Comparison of ENCODE assay signal across 15 mouse cellular contexts in the genomic region with DNA sequence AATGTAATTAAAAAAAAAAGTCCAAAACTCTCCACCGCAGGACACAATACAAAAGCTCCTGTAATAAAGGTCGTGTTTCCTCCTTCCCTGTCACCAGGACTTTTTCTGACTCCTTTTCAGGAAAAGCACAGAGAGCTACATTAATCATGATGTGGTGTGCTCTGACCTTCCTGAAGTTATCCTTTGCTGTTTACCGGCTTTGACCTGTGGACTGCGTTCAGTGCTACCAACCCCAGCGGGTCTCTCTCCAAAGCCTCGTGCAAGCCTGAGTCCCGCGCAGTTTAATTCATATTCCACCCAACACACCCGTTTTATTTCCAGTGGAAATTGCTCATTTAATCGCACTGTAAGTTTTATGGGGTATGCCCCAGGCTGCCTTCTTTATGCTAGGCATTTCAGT. TPM values are rescaled to one million over a fixed set of nuclear protein-coding genes. Genes with fewer than 3 reads are reported as not detected.
DNase-seq lines count a peak whose midpoint lies in the region; ATAC-seq and TF ChIP-seq lines count a peak whose summit lies in the region.
"Had no signal": no experiment of that assay in that cellular context is flagged by ENCODE, and none has a peak within 500 bp of the region (broad histone marks: within the 10 kb centered on the region; RNA-seq: fewer than 3 reads in every experiment).

No protein-coding gene starts in this region.

- TF ChIP-seq EP300 in ES-Bruce4 (IDR thresholded peaks at IDR 0.05; ENCODE audit: insufficient read depth, low read depth, low read length): no peak

- ATAC-seq in kidney, embryonic 15.5 days (replicated peaks; ENCODE audit: low FRiP score): no peak
- ATAC-seq in limb, embryonic 12.5 days (ENCODE audit: insufficient number of reproducible peaks, insufficient read depth, low FRiP score, low TSS enrichment, low read depth): 0 out of 2 replicates have a peak, but pooled peaks have one; percentile 12
- no peak for ATAC-seq in intestine, postnatal 0 days
- ATAC-seq: forebrain, embryonic 14.5 days; hindbrain, embryonic 16.5 days; midbrain, embryonic 13.5 days had no signal

- H3K4me3 ChIP-seq in ES-Bruce4 (ENCODE audit: low read depth, low read length): no peak overlapping the region
- no peak overlapping the region for H3K4me3 ChIP-seq in kidney, embryonic 15.5 days (replicated peaks)
- peak overlapping the region; percentile 6; the same call in 1 of the 2 replicates for H3K4me3 ChIP-seq in limb, embryonic 12.5 days (replicated peaks)
- no peak overlapping the region for H3K4me3 ChIP-seq in intestine, postnatal 0 days (ENCODE audit: low read depth, low read length)
- H3K4me3 ChIP-seq: midbrain, embryonic 13.5 days had no signal

- H3K27ac ChIP-seq in ES-Bruce4 (ENCODE audit: insufficient read depth, low read length): no peak overlapping the region
- H3K27ac ChIP-seq in kidney, embryonic 15.5 days: peak overlapping the region; percentile 70
- H3K27ac ChIP-seq in limb, embryonic 12.5 days: peak overlapping the region; percentile 76
- no peak overlapping the region for H3K27ac ChIP-seq in intestine, postnatal 0 days (ENCODE audit: low read depth, low read length)
- H3K27ac ChIP-seq: liver, embryonic 14.5 days; midbrain, embryonic 13.5 days had no signal

- H3K27me3 ChIP-seq in ES-Bruce4 (ENCODE audit: control insufficient read depth, insufficient read depth, low read length, poor library complexity, severe bottlenecking): no peaks in the 10 kb centered on the region
- no peaks in the 10 kb centered on the region; the same call in 1 of the 2 replicates for H3K27me3 ChIP-seq in kidney, embryonic 15.5 days
- 0 out of 2 replicates have a peak, but pooled peaks cover 6% of the 10 kb centered on the region for H3K27me3 ChIP-seq in limb, embryonic 12.5 days
- no peaks in the 10 kb centered on the region for H3K27me3 ChIP-seq in intestine, postnatal 0 days (replicated peaks; ENCODE audit: control insufficient read depth, insufficient read depth, low read length)

- TF ChIP-seq CTCF in ES-Bruce4 (IDR thresholded peaks at IDR 0.05; ENCODE audit: low read depth, low read length): no peak
- no peak for TF ChIP-seq CTCF in intestine, postnatal 0 days (IDR thresholded peaks at IDR 0.05; ENCODE audit: low read depth)

- H3K36me3 ChIP-seq in ES-Bruce4 (ENCODE audit: control insufficient read depth, insufficient read depth, low read length, poor library complexity, severe bottlenecking): no peaks in the 10 kb centered on the region
- H3K36me3 ChIP-seq in kidney, embryonic 15.5 days: no peaks in the 10 kb centered on the region
- H3K36me3 ChIP-seq in limb, embryonic 12.5 days: no peaks in the 10 kb centered on the region
- H3K36me3 ChIP-seq in intestine, postnatal 0 days (ENCODE audit: control insufficient read depth, insufficient read depth): no peaks in the 10 kb centered on the region
- H3K36me3 ChIP-seq: G1E; midbrain, embryonic 13.5 days had no signal

- peaks cover 4% of the 10 kb centered on the region for H3K4me1 ChIP-seq in ES-Bruce4 (ENCODE audit: control insufficient read depth, insufficient read depth, low read length)
- H3K4me1 ChIP-seq in kidney, embryonic 15.5 days: peaks cover 57% of the 10 kb centered on the region
- peaks cover 49% of the 10 kb centered on the region for H3K4me1 ChIP-seq in limb, embryonic 12.5 days (replicated peaks)
- H3K4me1 ChIP-seq in intestine, postnatal 0 days (replicated peaks; ENCODE audit: control insufficient read depth, insufficient read depth, low read length): peaks cover 6% of the 10 kb centered on the region; the same call in 1 of the 2 replicates

- TF ChIP-seq POLR2A in ES-Bruce4 (IDR thresholded peaks at IDR 0.05; ENCODE audit: insufficient read depth, low read length): no peak

- 17% methylated on average over 10 of the region's 10 CpGs for WGBS in kidney, embryonic 15.5 days
- WGBS in limb, embryonic 12.5 days: 16% methylated on average over 10 of the region's 10 CpGs
- 51% methylated on average over 10 of the region's 10 CpGs for WGBS in intestine, postnatal 0 days

- peak overlapping the region; percentile 23; the same call in 1 of the 2 replicates for H3K9ac ChIP-seq in ES-Bruce4 (ENCODE audit: low read depth, poor library complexity, severe bottlenecking)
- H3K9ac ChIP-seq in kidney, embryonic 15.5 days: no peak overlapping the region
- H3K9ac ChIP-seq in limb, embryonic 12.5 days (replicated peaks): no peak overlapping the region
- no peak overlapping the region for H3K9ac ChIP-seq in intestine, postnatal 0 days (ENCODE audit: low read depth, low read length)
- H3K9ac ChIP-seq: liver, embryonic 14.5 days; midbrain, embryonic 13.5 days had no signal

- DNase-seq in heart, adult 11 months: peak; percentile 70
- no peak for DNase-seq in heart, adult 9 months (ENCODE audit: low spot score in 2 of 2)
- DNase-seq in thymus, postnatal 0 days (ENCODE audit: low spot score): no peak
- DNase-seq in heart, adult 18-20 months: no peak
- DNase-seq: B cell, adult 2 months; heart, postnatal 14 days had no signal

- H3K4me2 ChIP-seq in kidney, embryonic 15.5 days: peak overlapping the region; percentile 43; the same call in 1 of the 2 replicates
- peak overlapping the region; percentile 53 for H3K4me2 ChIP-seq in limb, embryonic 12.5 days
- H3K4me2 ChIP-seq in intestine, postnatal 0 days (replicated peaks; ENCODE audit: low read depth): no peak overlapping the region
- H3K4me2 ChIP-seq: midbrain, embryonic 13.5 days had no signal

- no peaks in the 10 kb centered on the region for H3K9me3 ChIP-seq in ES-Bruce4 (replicated peaks; ENCODE audit: control insufficient read depth, insufficient read depth, low read length, poor library complexity, severe bottlenecking)
- no peaks in the 10 kb centered on the region for H3K9me3 ChIP-seq in kidney, embryonic 15.5 days (replicated peaks)
- H3K9me3 ChIP-seq in limb, embryonic 12.5 days: no peaks in the 10 kb centered on the region
- H3K9me3 ChIP-seq in intestine, postnatal 0 days (ENCODE audit: control insufficient read depth): no peaks in the 10 kb centered on the region
- H3K9me3 ChIP-seq: G1E; midbrain, embryonic 13.5 days had no signal

RNA-seq across cellular contexts. Expression of a gene that starts 51.1 kb away (rescaled TPM):
- 775 and 839 TPM in 2 replicates for polyA plus RNA-seq in ES-Bruce4 (2011; ENCODE audit: insufficient read depth, insufficient read length, low read depth, missing spikeins)
- 381 and 397 TPM in 2 replicates for polyA plus RNA-seq in kidney, embryonic 15.5 days (2015; fragmentation: Nextera tagmentation; extraction: Ambion mirVana)
- 393 and 427 TPM in 2 replicates for polyA plus RNA-seq in limb, embryonic 12.5 days (2016; fragmentation: Nextera tagmentation; extraction: Ambion mirVana)
- 292 and 303 TPM in 2 replicates for polyA plus RNA-seq in thymus, postnatal 0 days (2015; fragmentation: Nextera tagmentation; extraction: Ambion mirVana)
- 100 to 1,000 TPM; 157 to 174 TPM for total RNA-seq in heart, adult 18-20 months (2021)
- 149 and 151 TPM in 2 replicates for polyA plus RNA-seq in intestine, postnatal 0 days (2015; fragmentation: Nextera tagmentation; extraction: Ambion mirVana)

Comparison
In these comparisons a context has a peak if more than half of its experiments do, and no peak if none do; other contexts are left out.
1. H3K27ac ChIP-seq: peak in kidney, embryonic 15.5 days (single experiment) and limb, embryonic 12.5 days (single experiment); none in ES-Bruce4 (single experiment) and intestine, postnatal 0 days (single experiment).